Mouse (Mus musculus): ENCODE data around the gene Pnkp.
A peak's percentile ranks its signal among the peaks of the same experiment; 100 is the strongest.

Gene Pnkp

GRCm38 (mm10) chr7:44857042-44857552 lies at the start of gene Pnkp:
TSS of gene Pnkp (plus strand) at chr7:44857139.
- peak; percentile 84 for DNase-seq (ENCODE audit: extremely low read depth, insufficient read length, low spot score)

- DNase-seq (ENCODE audit: extremely low read depth, insufficient read length, low spot score), result no peak
Measured at GRCm38 (mm10) chr7:44808927-44809326, 48.0 kb upstream of the Pnkp start.

- no peak for DNase-seq (ENCODE audit: extremely low read depth, insufficient read length, low spot score)
Measured at GRCm38 (mm10) chr7:44809466-44809865, 47.5 kb upstream of the Pnkp start.

- no peak for DNase-seq (ENCODE audit: extremely low read depth, insufficient read length, low spot score)
Measured at GRCm38 (mm10) chr7:44810365-44810764, 46.6 kb upstream of the Pnkp start.

GRCm38 (mm10) chr7:44810819-44811557 lies 46.0 kb upstream of the Pnkp start:
- no peak for DNase-seq (ENCODE audit: extremely low read depth, insufficient read length, low spot score)

- DNase-seq (ENCODE audit: extremely low read depth, insufficient read length, low spot score), result no peak
Measured at GRCm38 (mm10) chr7:44812651-44813325, 44.2 kb upstream of the Pnkp start.

GRCm38 (mm10) chr7:44813985-44814384 lies 43.0 kb upstream of the Pnkp start:
- DNase-seq (ENCODE audit: extremely low read depth, insufficient read length, low spot score), result no peak

- no peak for DNase-seq (ENCODE audit: extremely low read depth, insufficient read length, low spot score)
Measured at GRCm38 (mm10) chr7:44814423-44814822, 42.5 kb upstream of the Pnkp start.

GRCm38 (mm10) chr7:44814952-44815553 lies 41.9 kb upstream of the Pnkp start:
- no peak for DNase-seq (ENCODE audit: extremely low read depth, insufficient read length, low spot score)

GRCm38 (mm10) chr7:44815721-44816469 lies 41.0 kb upstream of the Pnkp start, which contains the start of the genes Nup62 and Il4i1:
TSS of gene Nup62 (plus strand) at chr7:44816088.
TSS of gene Il4i1 (plus strand) at chr7:44816387.
- peak; percentile 96 for DNase-seq (ENCODE audit: extremely low read depth, insufficient read length, low spot score)

GRCm38 (mm10) chr7:44816470-44817021 lies 40.4 kb upstream of the Pnkp start, which contains the start of gene Atf5:
TSS of gene Atf5 (minus strand) at chr7:44816658.
- DNase-seq (ENCODE audit: extremely low read depth, insufficient read length, low spot score), result peak; percentile 85

GRCm38 (mm10) chr7:44817441-44817840 lies 39.5 kb upstream of the Pnkp start:
- no peak for DNase-seq (ENCODE audit: extremely low read depth, insufficient read length, low spot score)

- peak; percentile 56 for DNase-seq (ENCODE audit: extremely low read depth, insufficient read length, low spot score)
Measured at GRCm38 (mm10) chr7:44818164-44818563, 38.8 kb upstream of the Pnkp start.

GRCm38 (mm10) chr7:44818751-44819235 lies 38.1 kb upstream of the Pnkp start:
- peak; percentile 76 for DNase-seq (ENCODE audit: extremely low read depth, insufficient read length, low spot score)

GRCm38 (mm10) chr7:44819391-44819790 lies 37.5 kb upstream of the Pnkp start:
- DNase-seq (ENCODE audit: extremely low read depth, insufficient read length, low spot score), result no peak

- DNase-seq (ENCODE audit: extremely low read depth, insufficient read length, low spot score), result no peak
Measured at GRCm38 (mm10) chr7:44819863-44820262, 37.1 kb upstream of the Pnkp start.

- no peak for DNase-seq (ENCODE audit: extremely low read depth, insufficient read length, low spot score)
Measured at GRCm38 (mm10) chr7:44820525-44820924, 36.4 kb upstream of the Pnkp start.

GRCm38 (mm10) chr7:44821666-44822448 lies 35.1 kb upstream of the Pnkp start:
- no peak for DNase-seq (ENCODE audit: extremely low read depth, insufficient read length, low spot score)

GRCm38 (mm10) chr7:44823409-44823808 lies 33.5 kb upstream of the Pnkp start:
- no peak for DNase-seq (ENCODE audit: extremely low read depth, insufficient read length, low spot score)
